Mouse (Mus musculus) spleen, adult 2 months (tissue): Measurements from ENCODE around the gene Rpain.

ENCODE experiments used
- CTCF ChIP-seq: fragments of 200-500 bp; IDR thresholded peaks from 2 replicates; pipeline ENCODE4 v1.5.1; 2011; ENCODE audit warnings: mild to moderate bottlenecking, inconsistent platforms; ENCODE audit not compliant: insufficient read depth, insufficient read length, insufficient replicate concordance; ENCODE audit errors: extremely low read depth
- POLR2A ChIP-seq: fragments of 200-500 bp; IDR thresholded peaks from 2 replicates; pipeline ENCODE4 v1.6.1; 2011; ENCODE audit warnings: low read depth, low read length, inconsistent platforms

DNA sequence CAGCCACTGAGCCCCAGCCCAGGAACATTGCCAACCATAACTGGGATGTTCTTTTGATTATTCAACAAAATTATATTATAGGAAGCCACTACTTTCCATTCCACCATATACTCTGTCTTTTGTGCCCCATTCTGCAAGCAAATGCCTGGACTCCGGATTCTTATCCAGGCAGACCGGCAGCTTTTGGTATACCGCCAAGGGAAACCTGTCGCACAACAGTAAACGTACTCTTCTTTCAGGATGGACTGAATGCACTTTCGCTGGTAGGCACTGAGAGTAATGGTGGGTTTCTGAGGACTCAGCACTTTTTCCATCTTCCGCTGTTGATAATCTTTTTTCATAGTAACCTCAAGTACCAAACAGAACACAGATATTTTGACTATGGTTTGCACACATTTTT lies 26.4 kb upstream of the Rpain start:
- TF ChIP-seq POLR2A (no peak), CTCF (no peak)
